Mouse (Mus musculus): ENCODE results near the gene Olfr199.
"Not testable (repeated sequence)": the region's sequence is repeated elsewhere in the genome, so short reads cannot be mapped to it uniquely, and the experiment has no call there.

The Olfr199 gene

GRCm38 (mm10) chr16:59219667-59220066 is at the start of gene Olfr199:
Gene Olfr199 (minus strand): TSS chr16:59219767.
- not testable (repeated sequence) for DNase-seq (ENCODE audit: low spot score in 2 of 2)

- DNase-seq (ENCODE audit: low spot score in 2 of 2): not testable (repeated sequence)
Observed at GRCm38 (mm10) chr16:59269097-59269496, 49.5 kb upstream of the Olfr199 start.

GRCm38 (mm10) chr16:59249684-59250083 is 30.1 kb upstream of the Olfr199 start:
- DNase-seq (ENCODE audit: low spot score in 2 of 2): no peak

- DNase-seq (ENCODE audit: low spot score in 2 of 2): not testable (repeated sequence)
Observed at GRCm38 (mm10) chr16:59217861-59218260, 1.7 kb downstream of the Olfr199 start.

- not testable (repeated sequence) for DNase-seq (ENCODE audit: low spot score in 2 of 2)
Observed at GRCm38 (mm10) chr16:59203433-59203832, 16.1 kb downstream of the Olfr199 start, which contains the start of gene Olfr198. Gene Olfr198 (minus strand): TSS chr16:59203533.

- DNase-seq (ENCODE audit: low spot score in 2 of 2): no peak
Observed at GRCm38 (mm10) chr16:59170354-59170753, 49.2 kb downstream of the Olfr199 start, which contains the start of gene Olfr196. Gene Olfr196 (minus strand): TSS chr16:59170454.

Measured in frontal cortex, postnatal 25 days (tissue).